Mouse (Mus musculus) kidney, embryonic 15.5 days (tissue): ENCODE results near the gene Pdap1. TPM values are rescaled to one million over a fixed set of nuclear protein-coding genes. Genes with fewer than 3 reads are reported as not detected.

Experiments
- polyA plus RNA-seq: library from polyadenylated mRNA; unstranded; fragments of >200 nt; fragmentation: Nextera tagmentation; extraction: Ambion mirVana; gene quantifications from 2 replicates; pipeline ENCODE4 v1.2.1, GENCODE M21; 2015

Gene Pdap1
- polyA plus RNA-seq, 1 experiment from 2014 or later: 104 TPM

Other genes with a start within 250 kb of the Pdap1 start
- 14.0 and 15.4 TPM in 2 replicates for gene Smurf1, start 174.4 kb downstream of the Pdap1 start, polyA plus RNA-seq
- gene Gm4871, start 107.5 kb downstream of the Pdap1 start, polyA plus RNA-seq: not detected in 2 replicates
- gene 1700018F24Rik, start 97.2 kb downstream of the Pdap1 start, polyA plus RNA-seq: not detected in 2 replicates
- 138 and 140 TPM in 2 replicates for gene Arpc1a, start 56.4 kb downstream of the Pdap1 start, polyA plus RNA-seq
- not detected in 2 replicates for gene Kpna7, start 56.2 kb downstream of the Pdap1 start, polyA plus RNA-seq
- 294 and 313 TPM in 2 replicates for gene Arpc1b, start 26.0 kb downstream of the Pdap1 start, polyA plus RNA-seq
- 196 TPM in 2 replicates for gene Bud31, start 124 bp upstream of the Pdap1 start, polyA plus RNA-seq
- 16.9 and 17.4 TPM in 2 replicates for gene Ptcd1, start 26.9 kb upstream of the Pdap1 start, polyA plus RNA-seq
- 52.0 and 57.6 TPM in 2 replicates for gene Cpsf4, start 27.0 kb upstream of the Pdap1 start, polyA plus RNA-seq
- gene Atp5j2, start 51.8 kb upstream of the Pdap1 start, polyA plus RNA-seq: 744 and 779 TPM in 2 replicates
- gene Zkscan14, start 61.6 kb upstream of the Pdap1 start, polyA plus RNA-seq: 8.1 and 9.9 TPM in 2 replicates
- 14.1 and 14.4 TPM in 2 replicates for gene Zkscan5, start 64.3 kb upstream of the Pdap1 start, polyA plus RNA-seq
- 31.3 and 34.5 TPM in 2 replicates for gene Zfp655, start 91.5 kb upstream of the Pdap1 start, polyA plus RNA-seq
- 0.48 and 0.61 TPM in 2 replicates for gene Zscan25, start 140.3 kb upstream of the Pdap1 start, polyA plus RNA-seq
- not detected in 2 replicates for gene Cyp3a57, start 205.0 kb upstream of the Pdap1 start, polyA plus RNA-seq